Mouse (Mus musculus) forebrain, embryonic 16.5 days (tissue): ENCODE results near the gene Erp44. TPM values are rescaled to one million over a fixed set of nuclear protein-coding genes. Genes with fewer than 3 reads are reported as not detected.

ENCODE experiments used
- ATAC-seq: fragments of 200-750 bp; cut with Nextera tagmentation; 2 replicates; pipeline ENCODE4 v1.8.0; 2017; ENCODE audit warnings: mild to moderate bottlenecking, moderate library complexity
- H3K27ac ChIP-seq: fragments of 300-500 bp; sonication (generic); 2 replicates; pipeline ENCODE4 v1.5.1; 2014; ENCODE audit warnings: low read length, control low read depth
- H3K27me3 ChIP-seq: fragments of 300-500 bp; sonication (generic); replicated peaks from 2 replicates; pipeline ENCODE4 v1.6.1; 2014; ENCODE audit warnings: low read length; ENCODE audit not compliant: control insufficient read depth, insufficient read depth
- H3K36me3 ChIP-seq: fragments of 300-500 bp; sonication (generic); 2 replicates; pipeline ENCODE4 v1.6.1; 2014; ENCODE audit not compliant: control insufficient read depth, insufficient read depth
- H3K4me1 ChIP-seq: fragments of 300-500 bp; sonication (generic); replicated peaks from 2 replicates; pipeline ENCODE4 v1.6.1; 2014; ENCODE audit warnings: low read length; ENCODE audit not compliant: control insufficient read depth, insufficient read depth
- H3K4me2 ChIP-seq: fragments of 300-500 bp; sonication (generic); 2 replicates; pipeline ENCODE4 v1.6.1; 2014; ENCODE audit warnings: mild to moderate bottlenecking, low read length, control low read depth
- H3K4me3 ChIP-seq: fragments of 300-500 bp; sonication (generic); replicated peaks from 2 replicates; pipeline ENCODE4 v1.5.1; 2014; ENCODE audit warnings: mild to moderate bottlenecking, low read length, control low read depth
- H3K9ac ChIP-seq: fragments of 300-500 bp; sonication (generic); replicated peaks from 2 replicates; pipeline ENCODE4 v1.6.1; 2014; ENCODE audit warnings: low read depth, low read length, control low read depth
- H3K9me3 ChIP-seq: fragments of 300-500 bp; sonication (generic); 2 replicates; pipeline ENCODE4 v1.6.1; 2016; ENCODE audit warnings: low read length; ENCODE audit not compliant: control insufficient read depth
- WGBS: fragments of 180-500 bp; shearing (Covaris S2); extraction: QIAGEN DNeasy Blood & Tissue Kit; methylation state at CpG from one replicate; pipeline ENCODE4 v1.1.7; 2014; 5-methylcytosine and 5-hydroxymethylcytosine counted together
- microRNA counts: library from miRNA; unstranded; fragments of <30 nt; microRNA quantifications from one replicate; lab custom pipeline; 2016
- microRNA-seq: library from miRNA; unstranded; fragments of <30 nt; microRNA quantifications from one replicate; pipeline ENCODE4, GENCODE M21; 2017
- polyA plus RNA-seq: library from polyadenylated mRNA; unstranded; fragments of >200 nt; fragmentation: Nextera tagmentation; extraction: Ambion mirVana; gene quantifications from 2 replicates; pipeline ENCODE4 v1.2.1, GENCODE M21; 2015

The Erp44 gene
- polyA plus RNA-seq, 1 experiment from 2014 or later = 65.4 TPM

GRCm38 (mm10) chr4:48149492-48149891 is 129.9 kb downstream of the Erp44 start:
- ATAC-seq = no peak
- no peaks in the 10 kb centered on the region for H3K36me3 ChIP-seq
- 94% methylated on average over 2 of the region's 2 CpGs for WGBS
- H3K27ac ChIP-seq = no peak overlapping the region
- no peaks in the 10 kb centered on the region for H3K4me1 ChIP-seq
- H3K4me3 ChIP-seq = no peak overlapping the region
- H3K9me3 ChIP-seq = no peaks in the 10 kb centered on the region
- no peak overlapping the region for H3K9ac ChIP-seq
- no peaks in the 10 kb centered on the region for H3K27me3 ChIP-seq
- no peak overlapping the region for H3K4me2 ChIP-seq

MicroRNAs encoded within 50 kb of the gene (microRNA counts, 519-probe panel; counts per million panel counts)
- 1,802 counts per million, percentile 21 among the panel's probes with 10 or more counts for microRNA mmu-miR-1958 (lab: Ali Mortazavi, UCI)

Small RNAs within 50 kb of the gene (microRNA-seq; reads per million reads assigned to microRNA genes)
- not detected for gene Mir1958

Other genes with a start within 250 kb of the Erp44 start
- gene Nr4a3, start 234.4 kb downstream of the Erp44 start, polyA plus RNA-seq = 7.7 and 8.8 TPM in 2 replicates
- gene Stx17, start 154.6 kb downstream of the Erp44 start, polyA plus RNA-seq = 19.6 and 21.2 TPM in 2 replicates
- gene Invs, start 202 bp upstream of the Erp44 start, polyA plus RNA-seq = 6.8 and 9.3 TPM in 2 replicates
- gene Tex10, start 193.9 kb upstream of the Erp44 start, polyA plus RNA-seq = 45.5 and 46.2 TPM in 2 replicates